16 mouse cellular contexts compared by ENCODE assay signal in the genomic region with DNA sequence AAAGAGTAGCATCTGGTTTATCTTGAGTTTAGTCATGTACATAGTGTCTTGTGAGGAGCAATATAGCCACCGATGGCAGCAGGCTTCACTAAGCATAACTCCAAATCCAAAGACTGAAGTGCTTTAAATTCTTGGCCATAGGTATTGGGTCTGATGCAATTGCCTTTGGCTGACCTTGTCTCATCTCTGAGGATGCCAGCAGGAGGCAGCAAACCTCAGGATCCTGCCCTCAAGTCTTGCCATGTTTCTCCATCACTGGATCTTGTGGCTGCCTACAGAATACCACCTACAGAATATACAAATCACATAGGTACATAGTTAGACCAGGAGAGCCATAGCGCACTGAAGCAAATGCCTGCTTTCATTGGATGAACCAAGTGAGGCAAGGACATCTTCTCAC. TPM values are rescaled to one million over a fixed set of nuclear protein-coding genes. Genes with fewer than 3 reads are reported as not detected.
DNase-seq lines count a peak whose midpoint lies in the region; ATAC-seq and TF ChIP-seq lines count a peak whose summit lies in the region.
"Had no signal": no experiment of that assay in that cellular context is flagged by ENCODE, and none has a peak within 500 bp of the region (broad histone marks: within the 10 kb centered on the region; RNA-seq: fewer than 3 reads in every experiment).

No protein-coding gene starts in this region.

- H3K4me2 ChIP-seq in liver, embryonic 12.5 days, result no peak overlapping the region
- H3K4me2 ChIP-seq: hindbrain, embryonic 14.5 days; limb, embryonic 15.5 days; midbrain, embryonic 11.5 days had no signal

- H3K9me3 ChIP-seq in liver, embryonic 12.5 days (replicated peaks), result no peaks in the 10 kb centered on the region
- H3K9me3 ChIP-seq: limb, embryonic 15.5 days had no signal

- H3K4me3 ChIP-seq in cortical plate, adult 2 months (ENCODE audit: insufficient read depth, low read length), result no peak overlapping the region
- H3K4me3 ChIP-seq in cerebellum, adult 2 months (replicated peaks; ENCODE audit: insufficient read depth, low read depth, low read length), result no peak overlapping the region
- no peak overlapping the region for H3K4me3 ChIP-seq in liver, embryonic 12.5 days
- H3K4me3 ChIP-seq: limb, embryonic 15.5 days had no signal

- TF ChIP-seq POLR2A in cortical plate, adult 2 months (IDR thresholded peaks at IDR 0.05; ENCODE audit: extremely low read depth, insufficient read depth, low read length), result no peak
- no peak for TF ChIP-seq POLR2A in cerebellum, adult 2 months (IDR thresholded peaks at IDR 0.05; ENCODE audit: borderline replicate concordance, insufficient read depth, low read length)

- H3K9ac ChIP-seq in liver, embryonic 12.5 days, result no peak overlapping the region
- H3K9ac ChIP-seq: hindbrain, embryonic 14.5 days; limb, embryonic 15.5 days had no signal

- no peak for ATAC-seq in liver, embryonic 12.5 days

- no peaks in the 10 kb centered on the region for H3K27me3 ChIP-seq in cerebellum, adult 2 months (ENCODE audit: control insufficient read depth, insufficient read depth, low read length)
- H3K27me3 ChIP-seq in liver, embryonic 12.5 days (replicated peaks), result peaks cover 3% of the 10 kb centered on the region; the same call in 1 of the 2 replicates

- 94% methylated on average over 2 of the region's 2 CpGs for WGBS in cerebellum, adult 2 months
- 63% methylated on average over 2 of the region's 2 CpGs for WGBS in liver, embryonic 12.5 days (ENCODE audit: insufficient replicate concordance)

- H3K4me1 ChIP-seq in cortical plate, adult 2 months (ENCODE audit: control insufficient read depth, insufficient read depth, low read length), result no peaks in the 10 kb centered on the region; the same call in 1 of the 2 replicates
- no peaks in the 10 kb centered on the region; the same call in 1 of the 2 replicates for H3K4me1 ChIP-seq in cerebellum, adult 2 months (ENCODE audit: control insufficient read depth, insufficient read depth, low read length)
- no peaks in the 10 kb centered on the region for H3K4me1 ChIP-seq in liver, embryonic 12.5 days
- H3K4me1 ChIP-seq: limb, embryonic 15.5 days had no signal

- TF ChIP-seq CTCF in cortical plate, adult 2 months (IDR thresholded peaks at IDR 0.05; ENCODE audit: extremely low read depth, insufficient read depth, low read length), result peak; percentile 42
- TF ChIP-seq CTCF in cerebellum, adult 2 months (IDR thresholded peaks at IDR 0.05; ENCODE audit: borderline replicate concordance, insufficient read depth, low read depth, low read length), result no peak

- peak; percentile 33 for DNase-seq in embryo, embryonic 10 days (ENCODE audit: low spot score)
- no peak for DNase-seq in embryo, embryonic 9.5 days (ENCODE audit: extremely low spot score)
- DNase-seq in kidney, postnatal 10 days, result peak; percentile 39
- no peak for DNase-seq in kidney, adult 11 months
- peak; percentile 38 for DNase-seq in 3T3-L1 (ENCODE audit: low read depth, low spot score)
- no peak for DNase-seq in cerebellum, adult 2 months
- DNase-seq: cerebellum, adult 9-10 months; heart, adult 11 months; right cerebral cortex, adult 18-20 months; spleen, adult 18-20 months; thymus, postnatal 14 days had no signal

- H3K27ac ChIP-seq in cortical plate, adult 2 months (ENCODE audit: insufficient read depth, low read length), result no peak overlapping the region
- no peak overlapping the region for H3K27ac ChIP-seq in cerebellum, adult 2 months (ENCODE audit: insufficient read depth, low read length)
- H3K27ac ChIP-seq in liver, embryonic 12.5 days, result no peak overlapping the region
- H3K27ac ChIP-seq: hindbrain, embryonic 14.5 days; limb, embryonic 15.5 days had no signal

- no peaks in the 10 kb centered on the region for H3K36me3 ChIP-seq in liver, embryonic 12.5 days
- H3K36me3 ChIP-seq: limb, embryonic 15.5 days had no signal

RNA-seq across cellular contexts. Expression of a gene that starts 7.5 kb away (rescaled TPM):
- polyA plus RNA-seq in cortical plate, adult 2 months (2012; rRNA removed), result 9.4 and 9.6 TPM in 2 replicates
- polyA plus RNA-seq in cerebellum, adult 2 months (2012; rRNA removed), result 19.4 and 22.8 TPM in 2 replicates
- polyA plus RNA-seq in liver, embryonic 12.5 days (2016; fragmentation: Nextera tagmentation; extraction: Ambion mirVana), result 1.1 and 1.2 TPM in 2 replicates

Comparison
In these comparisons a context has a peak if more than half of its experiments do, and no peak if none do; other contexts are left out.
1. DNase-seq: peak in embryo, embryonic 10 days (single experiment), kidney, postnatal 10 days (single experiment) and 3T3-L1 (single experiment); none in embryo, embryonic 9.5 days (single experiment), kidney, adult 11 months (single experiment) and cerebellum, adult 2 months (0 of 2).